Comparison of ENCODE assay signal across 1 mouse cellular context in the genomic region with DNA sequence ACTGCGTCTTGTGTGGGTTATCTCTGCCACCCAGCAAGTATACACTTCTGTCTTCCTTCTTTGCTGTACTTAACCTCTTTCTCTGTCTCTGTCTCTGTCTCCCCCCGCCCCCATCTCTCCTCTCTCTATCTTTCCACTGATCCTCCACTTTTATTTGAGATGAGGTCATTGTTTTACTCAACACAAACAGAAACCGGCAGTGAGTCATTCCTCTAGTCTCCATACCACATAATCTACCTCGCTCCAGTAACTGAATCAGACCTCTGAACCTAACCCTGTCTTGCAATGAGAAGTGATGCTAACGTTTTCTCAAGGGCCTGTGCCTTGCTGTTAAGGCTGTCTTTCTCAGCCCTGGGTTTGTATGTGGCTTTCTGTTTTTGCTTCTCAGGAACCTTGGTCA.
TF ChIP-seq lines count a peak whose summit lies in the region.

No protein-coding gene starts in this region.

TF ChIP-seq in CH12.LX, 34 proteins besides CTCF, POLR2A, EP300 and RAD21 (continued from another document):
- TF ChIP-seq POLR2AphosphoS2 (IDR thresholded peaks at IDR 0.05; ENCODE audit: low read depth, low read length), result no peak
- TF ChIP-seq SIN3A (IDR thresholded peaks at IDR 0.05; ENCODE audit: low read length), result peak; percentile 54; the same call in 1 of the 2 replicates
- TF ChIP-seq ELF1 (IDR thresholded peaks at IDR 0.05; ENCODE audit: low read depth, low read length), result no peak
- TF ChIP-seq MAZ (IDR thresholded peaks at IDR 0.05; ENCODE audit: low read depth, low read length), result 0 out of 2 replicates have a peak, but pooled peaks have one; percentile 22
- peak; percentile 81; the same call in 1 of the 2 replicates for TF ChIP-seq MEF2A (IDR thresholded peaks at IDR 0.05; ENCODE audit: borderline replicate concordance, low read depth, low read length)
- peak; percentile 79 for TF ChIP-seq CHD2 (IDR thresholded peaks at IDR 0.05; ENCODE audit: low read length)
